8 mouse cellular contexts compared by ENCODE assay signal in genomic region chr3:89391663-89392511, GRCm38 (mm10). TPM values are rescaled to one million over a fixed set of nuclear protein-coding genes. Genes with fewer than 3 reads are reported as not detected.
DNase-seq lines count a peak whose midpoint lies in the region; ATAC-seq and TF ChIP-seq lines count a peak whose summit lies in the region.

No protein-coding gene starts in this region.

- no peak for TF ChIP-seq CTCF in MEL (IDR thresholded peaks at IDR 0.05 in 2 of 3, conservative IDR thresholded peaks at IDR 0.05 in 1 of 3; ENCODE audit: control insufficient read depth in 1 of 3, insufficient read depth in 1 of 3, low read depth in 2 of 3, low read length in 3 of 3, poor library complexity in 1 of 3, severe bottlenecking in 1 of 3)
- TF ChIP-seq CTCF in stomach, postnatal 0 days (IDR thresholded peaks at IDR 0.05; ENCODE audit: low read depth): 0 out of 2 replicates have a peak, but pooled peaks have one; percentile 6

- DNase-seq in 3134 (ENCODE audit: extremely low read depth, insufficient read length, low spot score) (peak; percentile 86), MEL (ENCODE audit: low read depth, low spot score) (peak; percentile 68)
- DNase-seq in embryo, embryonic 10.5 days (ENCODE audit: low spot score): peak; percentile 67
- peak; percentile 88 for DNase-seq in stomach, postnatal 0 days (ENCODE audit: low spot score)
- no peak for DNase-seq in c-Kit-positive CD71-positive TER-119-positive erythroid progenitor cells, embryonic 14.5 days (ENCODE audit: low spot score)

- WGBS in heart, embryonic 12.5 days: 1% methylated on average over 56 of the region's 56 CpGs
- WGBS in kidney, embryonic 16.5 days: under 1% methylated on average over 54 of the region's 56 CpGs
- WGBS in macrophage (ENCODE audit: missing documents): 1% methylated on average over 47 of the region's 56 CpGs
- 1% methylated on average over 43 of the region's 56 CpGs for WGBS in stomach, postnatal 0 days

- TF ChIP-seq POLR2A in MEL (IDR thresholded peaks at IDR 0.05; ENCODE audit: control insufficient read depth in 1 of 2, insufficient read depth in 1 of 2, low read depth in 1 of 2, low read length in 2 of 2, poor library complexity in 1 of 2): peak in 1 of 2 experiments; percentile 27; a peak in 2 of 4 replicates

- H3K4me1 ChIP-seq in MEL (ENCODE audit: control insufficient read depth in 1 of 2, insufficient read depth in 2 of 2, low read length in 2 of 2): peaks cover 14 to 43% of the 10 kb centered on the region in 2 experiments
- H3K4me1 ChIP-seq in heart, embryonic 12.5 days (replicated peaks): peaks cover 50% of the 10 kb centered on the region
- peaks cover 55% of the 10 kb centered on the region for H3K4me1 ChIP-seq in kidney, embryonic 16.5 days (ENCODE audit: insufficient read depth, low read length)
- peaks cover 9% of the 10 kb centered on the region for H3K4me1 ChIP-seq in stomach, postnatal 0 days (replicated peaks; ENCODE audit: control insufficient read depth, insufficient read depth)

- H3K36me3 ChIP-seq in MEL (ENCODE audit: control insufficient read depth in 1 of 2, insufficient read depth in 2 of 2, low read length in 2 of 2): peaks cover 0 to 32% of the 10 kb centered on the region in 2 experiments; a peak in 2 of 4 replicates
- no peaks in the 10 kb centered on the region for H3K36me3 ChIP-seq in heart, embryonic 12.5 days
- H3K36me3 ChIP-seq in kidney, embryonic 16.5 days (ENCODE audit: insufficient read depth, low read length): no peaks in the 10 kb centered on the region
- H3K36me3 ChIP-seq in macrophage (ENCODE audit: inconsistent target): no peaks in the 10 kb centered on the region
- no peaks in the 10 kb centered on the region for H3K36me3 ChIP-seq in stomach, postnatal 0 days (ENCODE audit: control insufficient read depth, insufficient read depth, low read length)

- no peak for TF ChIP-seq RAD21 in MEL (IDR thresholded peaks at IDR 0.05; ENCODE audit: low read depth, low read length)

- peak overlapping the region; percentile 83 for H3K9ac ChIP-seq in MEL (ENCODE audit: control insufficient read depth, low read depth, low read length, poor library complexity, severe bottlenecking)
- peak overlapping the region; percentile 84 for H3K9ac ChIP-seq in heart, embryonic 12.5 days
- H3K9ac ChIP-seq in kidney, embryonic 16.5 days (replicated peaks; ENCODE audit: low read length): peak overlapping the region; percentile 80
- H3K9ac ChIP-seq in stomach, postnatal 0 days (ENCODE audit: low read length): peak overlapping the region; percentile 82

- H3K27me3 ChIP-seq in MEL (ENCODE audit: control insufficient read depth in 1 of 2, insufficient read depth in 2 of 2, low read length in 2 of 2): no peaks in the 10 kb centered on the region
- no peaks in the 10 kb centered on the region for H3K27me3 ChIP-seq in heart, embryonic 12.5 days (replicated peaks)
- no peaks in the 10 kb centered on the region for H3K27me3 ChIP-seq in kidney, embryonic 16.5 days (ENCODE audit: insufficient read depth, low read length)
- H3K27me3 ChIP-seq in stomach, postnatal 0 days (ENCODE audit: control insufficient read depth, insufficient read depth, low read length): no peaks in the 10 kb centered on the region

- ATAC-seq in heart, embryonic 12.5 days (ENCODE audit: insufficient number of reproducible peaks, low FRiP score): no peak
- ATAC-seq in kidney, embryonic 16.5 days (ENCODE audit: low FRiP score, low TSS enrichment): no peak
- ATAC-seq in stomach, postnatal 0 days (ENCODE audit: low FRiP score, low TSS enrichment): peak; percentile 2

- H3K4me2 ChIP-seq in heart, embryonic 12.5 days: peak overlapping the region; percentile 100
- peak overlapping the region; percentile 99 for H3K4me2 ChIP-seq in kidney, embryonic 16.5 days (replicated peaks; ENCODE audit: low read depth, low read length)
- H3K4me2 ChIP-seq in stomach, postnatal 0 days (replicated peaks; ENCODE audit: low read depth): peak overlapping the region; percentile 99

- TF ChIP-seq EP300 in MEL (IDR thresholded peaks at IDR 0.05; ENCODE audit: low read depth in 1 of 2, low read length in 2 of 2): no peak
- TF ChIP-seq EP300 in stomach, postnatal 0 days (optimal IDR thresholded peaks at IDR 0.05): no peak

- peak overlapping the region; percentile 86 to 94 for H3K4me3 ChIP-seq in MEL (ENCODE audit: control insufficient read depth in 1 of 2, insufficient read depth in 1 of 2, low read depth in 2 of 2, low read length in 2 of 2)
- H3K4me3 ChIP-seq in heart, embryonic 12.5 days: peak overlapping the region; percentile 78
- peak overlapping the region; percentile 73 for H3K4me3 ChIP-seq in kidney, embryonic 16.5 days (ENCODE audit: low read length)
- peak overlapping the region; percentile 85 for H3K4me3 ChIP-seq in macrophage (ENCODE audit: inconsistent target)
- H3K4me3 ChIP-seq in stomach, postnatal 0 days (ENCODE audit: low read depth, low read length): peak overlapping the region; percentile 76

- H3K27ac ChIP-seq in MEL (ENCODE audit: control insufficient read depth, low read depth, low read length) (peak overlapping the region; percentile 82), macrophage (peak overlapping the region; percentile 96)
- H3K27ac ChIP-seq in heart, embryonic 12.5 days (ENCODE audit: poor library complexity, severe bottlenecking): peak overlapping the region; percentile 58
- peak overlapping the region; percentile 87 for H3K27ac ChIP-seq in kidney, embryonic 16.5 days (ENCODE audit: low read length)
- peak overlapping the region; percentile 94 for H3K27ac ChIP-seq in stomach, postnatal 0 days (replicated peaks)

- H3K9me3 ChIP-seq in MEL (replicated peaks; ENCODE audit: insufficient read depth, low read length): no peaks in the 10 kb centered on the region
- no peaks in the 10 kb centered on the region for H3K9me3 ChIP-seq in heart, embryonic 12.5 days (replicated peaks)
- no peaks in the 10 kb centered on the region for H3K9me3 ChIP-seq in kidney, embryonic 16.5 days (ENCODE audit: low read length)
- H3K9me3 ChIP-seq in stomach, postnatal 0 days (ENCODE audit: control insufficient read depth, low read length): no peaks in the 10 kb centered on the region

- H3K79me2 ChIP-seq in MEL (ENCODE audit: control insufficient read depth, insufficient read depth, low read length, poor library complexity) (peaks cover 16% of the 10 kb centered on the region), macrophage (ENCODE audit: inconsistent target) (peaks cover 60% of the 10 kb centered on the region)

RNA-seq across cellular contexts. Expression of gene Zbtb7b, which starts 2.7 kb away (rescaled TPM):
- 8.1 and 8.5 TPM in 2 replicates for total RNA-seq in MEL (2012; rRNA removed)
- polyA plus RNA-seq in MEL (2012; ENCODE audit: insufficient read depth in 1 of 2, insufficient read length in 2 of 2, low read depth in 1 of 2, low replicate concordance in 2 of 2, missing spikeins in 1 of 2) (10 to 100 TPM in 1 of 2 experiments, not detected in 1; 20.1 TPM), macrophage (2018) (41.6 to 50.1 TPM (median 42.1 TPM) in 3 replicates)
- polyA plus RNA-seq in heart, embryonic 12.5 days (2016; fragmentation: Nextera tagmentation; extraction: Ambion mirVana): 1.6 and 1.8 TPM in 2 replicates
- 3.3 and 3.5 TPM in 2 replicates for polyA plus RNA-seq in kidney, embryonic 16.5 days (2015; fragmentation: Nextera tagmentation; extraction: Ambion mirVana)
- 10 to 100 TPM in 20 of 26 experiments, 1 to 10 TPM in 6; 2.5 to 53.1 (median 18.1) TPM for total RNA-seq in macrophage (2018; cell fraction: chromatin; rRNA removed)
- total RNA-seq in macrophage (2018; cell fraction: cytosol; rRNA removed): 10 to 100 TPM; 23.0 to 84.5 (median 54.9) TPM
- 10 to 100 TPM; 11.2 to 95.4 (median 44.7) TPM for total RNA-seq in macrophage (2018; cell fraction: nucleus; rRNA removed)
- polyA plus RNA-seq in stomach, postnatal 0 days (2015; fragmentation: Nextera tagmentation; extraction: Ambion mirVana): 7.9 and 9.1 TPM in 2 replicates

RNA-seq across cellular contexts. Expression of gene Lenep, which starts 10.7 kb away (rescaled TPM):
- not detected in 2 replicates for total RNA-seq in MEL (2012; rRNA removed)
- polyA plus RNA-seq in MEL (2012; ENCODE audit: insufficient read depth in 1 of 2, insufficient read length in 2 of 2, low read depth in 1 of 2, low replicate concordance in 2 of 2, missing spikeins in 1 of 2) (not detected), macrophage (2018) (not detected in 3 replicates)
- polyA plus RNA-seq in heart, embryonic 12.5 days (2016; fragmentation: Nextera tagmentation; extraction: Ambion mirVana): 0.54 TPM in 1 of 2 replicates, not detected in the other
- polyA plus RNA-seq in kidney, embryonic 16.5 days (2015; fragmentation: Nextera tagmentation; extraction: Ambion mirVana): 0.18 and 1.3 TPM in 2 replicates
- 1 to 10 TPM in 16 of 26 experiments, under 1 TPM in 1, not detected in 9; 0.53 to 6.3 (median 2.0) TPM for total RNA-seq in macrophage (2018; cell fraction: chromatin; rRNA removed)
- under 1 TPM in 5 of 26 experiments, not detected in 21; 0.07 to 0.24 (median 0.11) TPM for total RNA-seq in macrophage (2018; cell fraction: cytosol; rRNA removed)
- 1 to 10 TPM in 16 of 26 experiments, under 1 TPM in 6, not detected in 4; 0.39 to 8.9 (median 2.0) TPM for total RNA-seq in macrophage (2018; cell fraction: nucleus; rRNA removed)
- not detected in 2 replicates for polyA plus RNA-seq in stomach, postnatal 0 days (2015; fragmentation: Nextera tagmentation; extraction: Ambion mirVana)

RNA-seq across cellular contexts. Expression of gene Flad1, which starts 19.8 kb away (rescaled TPM):
- 38.0 and 42.9 TPM in 2 replicates for total RNA-seq in MEL (2012; rRNA removed)
- 10 to 100 TPM in 1 of 2 experiments, not detected in 1; 54.2 TPM for polyA plus RNA-seq in MEL (2012; ENCODE audit: insufficient read depth in 1 of 2, insufficient read length in 2 of 2, low read depth in 1 of 2, low replicate concordance in 2 of 2, missing spikeins in 1 of 2)
- polyA plus RNA-seq in heart, embryonic 12.5 days (2016; fragmentation: Nextera tagmentation; extraction: Ambion mirVana): 31.7 and 32.5 TPM in 2 replicates
- 35.0 and 39.3 TPM in 2 replicates for polyA plus RNA-seq in kidney, embryonic 16.5 days (2015; fragmentation: Nextera tagmentation; extraction: Ambion mirVana)
- total RNA-seq in macrophage (2018; cell fraction: chromatin; rRNA removed): 10 to 100 TPM; 14.7 to 55.7 (median 35.5) TPM
- total RNA-seq in macrophage (2018; cell fraction: cytosol; rRNA removed): 10 to 100 TPM; 12.4 to 27.6 (median 19.2) TPM
- 10 to 100 TPM; 11.5 to 47.7 (median 28.4) TPM for total RNA-seq in macrophage (2018; cell fraction: nucleus; rRNA removed)
- polyA plus RNA-seq in macrophage (2018): 11.3 to 17.1 TPM (median 16.4 TPM) in 3 replicates
- polyA plus RNA-seq in stomach, postnatal 0 days (2015; fragmentation: Nextera tagmentation; extraction: Ambion mirVana): 20.9 and 22.6 TPM in 2 replicates

RNA-seq across cellular contexts. Expression of gene Cks1b, which starts 26.3 kb away (rescaled TPM):
- total RNA-seq in MEL (2012; rRNA removed): 271 and 292 TPM in 2 replicates
- polyA plus RNA-seq in MEL (2012; ENCODE audit: insufficient read depth in 1 of 2, insufficient read length in 2 of 2, low read depth in 1 of 2, low replicate concordance in 2 of 2, missing spikeins in 1 of 2): 100 to 1,000 TPM; 177 to 438 TPM
- polyA plus RNA-seq in heart, embryonic 12.5 days (2016; fragmentation: Nextera tagmentation; extraction: Ambion mirVana): 355 and 356 TPM in 2 replicates
- 483 and 495 TPM in 2 replicates for polyA plus RNA-seq in kidney, embryonic 16.5 days (2015; fragmentation: Nextera tagmentation; extraction: Ambion mirVana)
- total RNA-seq in macrophage (2018; cell fraction: chromatin; rRNA removed): 10 to 100 TPM in 1 of 26 experiments, 1 to 10 TPM in 4, under 1 TPM in 1, not detected in 20; 0.84 to 11.0 (median 1.2) TPM
- 10 to 100 TPM in 2 of 26 experiments, 1 to 10 TPM in 24; 3.7 to 12.0 (median 7.7) TPM for total RNA-seq in macrophage (2018; cell fraction: cytosol; rRNA removed)
- total RNA-seq in macrophage (2018; cell fraction: nucleus; rRNA removed): 1 to 10 TPM in 25 of 26 experiments, not detected in 1; 1.2 to 8.0 (median 2.1) TPM
- 6.1 to 27.6 TPM (median 13.1 TPM) in 3 replicates for polyA plus RNA-seq in macrophage (2018)
- polyA plus RNA-seq in stomach, postnatal 0 days (2015; fragmentation: Nextera tagmentation; extraction: Ambion mirVana): 158 and 179 TPM in 2 replicates

RNA-seq across cellular contexts. Expression of gene Shc1, which starts 26.4 kb away (rescaled TPM):
- 41.9 and 49.2 TPM in 2 replicates for total RNA-seq in MEL (2012; rRNA removed)
- polyA plus RNA-seq in MEL (2012; ENCODE audit: insufficient read depth in 1 of 2, insufficient read length in 2 of 2, low read depth in 1 of 2, low replicate concordance in 2 of 2, missing spikeins in 1 of 2) (10 to 100 TPM in 1 of 2 experiments, not detected in 1; 79.8 TPM), macrophage (2018) (32.7 to 33.3 TPM (median 32.9 TPM) in 3 replicates)
- 76.2 and 78.1 TPM in 2 replicates for polyA plus RNA-seq in heart, embryonic 12.5 days (2016; fragmentation: Nextera tagmentation; extraction: Ambion mirVana)
- 115 and 118 TPM in 2 replicates for polyA plus RNA-seq in kidney, embryonic 16.5 days (2015; fragmentation: Nextera tagmentation; extraction: Ambion mirVana)
- total RNA-seq in macrophage (2018; cell fraction: chromatin; rRNA removed): 10 to 100 TPM; 48.7 to 87.6 (median 68.7) TPM
- total RNA-seq in macrophage (2018; cell fraction: cytosol; rRNA removed): 10 to 100 TPM; 33.2 to 42.6 (median 38.5) TPM
- total RNA-seq in macrophage (2018; cell fraction: nucleus; rRNA removed): 10 to 100 TPM; 43.0 to 71.0 (median 53.3) TPM
- polyA plus RNA-seq in stomach, postnatal 0 days (2015; fragmentation: Nextera tagmentation; extraction: Ambion mirVana): 42.6 and 49.0 TPM in 2 replicates
